Mouse (Mus musculus) heart, embryonic 12.5 days (tissue): ENCODE results near the gene Klrc2. TPM values are rescaled to one million over a fixed set of nuclear protein-coding genes. Genes with fewer than 3 reads are reported as not detected.
"Not testable (repeated sequence)": the region's sequence is repeated elsewhere in the genome, so short reads cannot be mapped to it uniquely, and the experiment has no call there.

Experiments used
- ATAC-seq: fragments of 200-750 bp; cut with Nextera tagmentation; 2 replicates; pipeline ENCODE4 v1.8.0; 2017; ENCODE audit warnings: moderate TSS enrichment, moderate library complexity; ENCODE audit not compliant: insufficient number of reproducible peaks, low FRiP score
- H3K27ac ChIP-seq: fragments of 300-500 bp; sonication (generic); 2 replicates; pipeline ENCODE4 v1.5.1; 2016; ENCODE audit warnings: mild to moderate bottlenecking, moderate library complexity; ENCODE audit not compliant: poor library complexity, severe bottlenecking
- H3K27me3 ChIP-seq: fragments of 300-500 bp; sonication (generic); replicated peaks from 2 replicates; pipeline ENCODE4 v1.6.1; 2016; ENCODE audit warnings: mild to moderate bottlenecking, moderate library complexity
- H3K36me3 ChIP-seq: fragments of 300-500 bp; sonication (generic); 2 replicates; pipeline ENCODE4 v1.6.1; 2016; ENCODE audit warnings: mild to moderate bottlenecking, moderate library complexity
- H3K4me1 ChIP-seq: fragments of 300-500 bp; sonication (generic); replicated peaks from 2 replicates; pipeline ENCODE4 v1.6.1; 2016; ENCODE audit warnings: mild to moderate bottlenecking
- H3K4me2 ChIP-seq: fragments of 300-500 bp; sonication (generic); 2 replicates; pipeline ENCODE4 v1.6.1; 2016; ENCODE audit warnings: mild to moderate bottlenecking, moderate library complexity
- H3K4me3 ChIP-seq: fragments of 300-500 bp; sonication (generic); 2 replicates; pipeline ENCODE4 v1.5.1; 2016; ENCODE audit warnings: mild to moderate bottlenecking
- H3K9ac ChIP-seq: fragments of 300-500 bp; sonication (generic); 2 replicates; pipeline ENCODE4 v1.6.1; 2016; ENCODE audit warnings: mild to moderate bottlenecking, moderate library complexity
- H3K9me3 ChIP-seq: fragments of 300-500 bp; sonication (generic); replicated peaks from 2 replicates; pipeline ENCODE4 v1.6.1; 2016; ENCODE audit warnings: mild to moderate bottlenecking, moderate library complexity
- WGBS: fragments of 180-500 bp; shearing (Covaris S2); methylation state at CpG from one replicate; pipeline ENCODE4 v1.1.7; 2016; 5-methylcytosine and 5-hydroxymethylcytosine counted together
- polyA plus RNA-seq: library from polyadenylated mRNA; unstranded; fragments of >200 nt; fragmentation: Nextera tagmentation; extraction: Ambion mirVana; gene quantifications from 2 replicates; pipeline ENCODE4 v1.2.1, GENCODE M21; 2016

Klrc2 gene
- polyA plus RNA-seq: not detected in 2 replicates

DNA sequence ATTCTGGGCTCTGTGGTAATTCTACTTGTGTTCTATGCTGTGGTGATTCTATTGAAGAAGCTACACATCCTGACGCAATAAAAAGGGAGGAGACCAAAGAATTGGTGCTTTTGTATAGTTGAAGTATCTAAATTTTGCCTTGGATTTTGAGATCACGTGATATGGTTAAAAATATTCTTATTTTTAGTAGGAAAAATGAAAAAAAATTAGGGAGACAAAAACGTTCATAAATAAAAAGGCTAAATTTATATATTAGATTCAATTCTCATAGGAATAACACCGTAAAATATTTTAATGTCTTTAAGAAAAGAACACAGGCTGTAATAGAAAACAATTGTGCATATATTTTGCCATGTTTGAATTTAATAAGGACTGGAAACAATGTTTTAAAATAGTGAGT, at the start of gene Klrc2:
TSS of gene Klrc2 (minus strand) at position 101 of the 400 bp plus-strand sequence.
- not testable (repeated sequence) for H3K4me1 ChIP-seq, ATAC-seq, H3K27ac ChIP-seq, H3K9me3 ChIP-seq, H3K4me2 ChIP-seq, H3K27me3 ChIP-seq, H3K36me3 ChIP-seq, H3K4me3 ChIP-seq, H3K9ac ChIP-seq
- WGBS: 65% methylated on average over 4 of the region's 4 CpGs

DNA sequence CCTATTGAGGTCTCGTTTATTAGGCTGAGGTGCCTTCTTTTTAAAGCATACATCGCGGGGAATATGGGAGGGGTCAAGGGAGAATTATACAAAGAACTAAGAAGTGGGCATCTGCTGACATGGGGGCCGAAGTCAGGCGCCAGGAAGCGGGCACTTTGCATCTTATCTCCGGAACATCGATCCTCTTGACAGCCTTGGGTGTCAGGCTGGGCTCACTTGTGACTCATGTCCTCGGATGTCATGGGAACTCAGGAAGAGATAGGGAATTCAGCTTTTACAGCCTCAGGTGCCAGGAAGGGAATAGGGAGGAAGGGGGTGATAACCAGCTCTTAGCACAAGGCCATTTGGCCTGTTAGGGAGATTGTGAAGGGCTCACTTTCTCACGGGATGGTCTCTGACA, 30.9 kb upstream of the Klrc2 start:
- WGBS: 50% methylated on average over 10 of the region's 10 CpGs
- H3K9ac ChIP-seq, H3K36me3 ChIP-seq, H3K27me3 ChIP-seq, H3K4me1 ChIP-seq, ATAC-seq, H3K9me3 ChIP-seq, H3K4me3 ChIP-seq, H3K27ac ChIP-seq, H3K4me2 ChIP-seq: not testable (repeated sequence)

DNA sequence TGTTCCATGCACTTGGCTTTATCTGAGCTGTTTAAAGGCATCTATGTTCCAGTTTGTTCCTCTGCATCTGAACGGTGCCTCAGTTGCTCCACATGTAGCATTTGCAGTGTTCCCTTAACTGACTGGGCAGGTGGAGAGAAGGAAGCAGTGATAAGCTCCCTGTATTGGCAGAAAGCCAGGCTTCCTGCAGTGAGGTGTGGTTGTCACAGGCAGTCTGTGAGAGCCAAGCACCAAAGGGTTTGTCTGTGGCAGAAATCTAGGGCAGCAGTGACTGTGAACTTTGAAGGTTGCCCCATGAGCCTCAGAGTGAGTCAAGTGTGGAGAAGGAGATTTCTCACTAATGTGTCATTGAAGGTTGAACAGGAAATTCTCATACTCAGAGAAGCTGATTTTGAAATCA, 19.9 kb upstream of the Klrc2 start:
- Histone ChIP-seq H3K27ac (no peak overlapping the region), H3K9ac (no peak overlapping the region), H3K4me2 (no peak overlapping the region), H3K27me3 (no peaks in the 10 kb centered on the region), H3K4me1 (no peaks in the 10 kb centered on the region), H3K9me3 (no peaks in the 10 kb centered on the region), H3K36me3 (no peaks in the 10 kb centered on the region), H3K4me3 (no peak overlapping the region)
- ATAC-seq: no peak
- 57% methylated on average over 1 of the region's 1 CpGs for WGBS

DNA sequence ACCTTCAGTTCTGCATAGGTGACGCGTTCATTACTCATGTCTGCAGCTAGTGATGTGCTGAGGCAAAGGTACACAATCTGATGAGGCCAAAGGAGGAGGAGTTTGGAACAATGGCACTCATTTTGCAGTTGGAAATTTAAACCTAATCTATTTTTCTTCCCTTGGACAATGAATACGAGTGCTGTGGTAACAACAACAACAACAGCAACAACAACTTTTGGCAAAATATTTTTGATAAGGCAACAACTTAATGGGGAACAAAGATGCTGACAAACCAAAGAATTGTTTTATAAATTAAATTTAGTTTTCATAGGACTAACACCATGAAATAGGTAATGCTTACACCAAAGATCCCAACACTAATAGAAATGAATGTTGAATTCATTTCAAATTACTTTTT, 18.4 kb upstream of the Klrc2 start, which contains the start of gene Klrc1:
TSS of gene Klrc1 (minus strand) at position 101 of the 400 bp plus-strand sequence.
- Histone ChIP-seq H3K36me3 (no peaks in the 10 kb centered on the region), H3K27ac (no peak within 1 kb of the TSS), H3K9me3 (no peaks in the 10 kb centered on the region), H3K4me2 (no peak within 1 kb of the TSS), H3K9ac (no peak within 1 kb of the TSS), H3K27me3 (no peaks in the 10 kb centered on the region), H3K4me3 (no peak within 1 kb of the TSS), H3K4me1 (no peaks in the 10 kb centered on the region)
- ATAC-seq: no peak
- WGBS: 64% methylated on average over 3 of the region's 3 CpGs

DNA sequence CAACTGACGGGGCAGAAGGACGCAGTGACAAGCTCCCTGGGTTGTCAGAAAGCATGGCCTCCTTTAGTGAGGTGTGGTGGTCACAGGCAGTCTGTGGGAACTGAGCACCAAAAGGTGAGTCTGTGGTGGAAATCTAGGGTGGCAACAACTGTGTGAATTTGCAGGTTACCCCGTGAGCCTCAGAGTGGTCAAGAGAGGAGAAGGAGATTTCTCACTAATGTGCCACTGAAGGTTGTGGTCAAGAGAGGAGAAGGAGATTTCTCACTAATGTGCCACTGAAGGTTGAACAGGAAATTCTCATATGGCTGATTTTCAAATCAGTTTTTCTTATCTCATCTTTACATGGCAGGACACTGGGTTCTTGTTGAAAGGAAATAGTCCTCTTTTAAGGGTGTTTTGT, 812 bp upstream of the Klrc2 start:
- not testable (repeated sequence) for H3K4me2 ChIP-seq, H3K9me3 ChIP-seq, H3K36me3 ChIP-seq, H3K9ac ChIP-seq, ATAC-seq, H3K27ac ChIP-seq, H3K4me3 ChIP-seq, H3K4me1 ChIP-seq, H3K27me3 ChIP-seq
- WGBS: no CpG with 5 or more reads among the region's 3 CpGs

DNA sequence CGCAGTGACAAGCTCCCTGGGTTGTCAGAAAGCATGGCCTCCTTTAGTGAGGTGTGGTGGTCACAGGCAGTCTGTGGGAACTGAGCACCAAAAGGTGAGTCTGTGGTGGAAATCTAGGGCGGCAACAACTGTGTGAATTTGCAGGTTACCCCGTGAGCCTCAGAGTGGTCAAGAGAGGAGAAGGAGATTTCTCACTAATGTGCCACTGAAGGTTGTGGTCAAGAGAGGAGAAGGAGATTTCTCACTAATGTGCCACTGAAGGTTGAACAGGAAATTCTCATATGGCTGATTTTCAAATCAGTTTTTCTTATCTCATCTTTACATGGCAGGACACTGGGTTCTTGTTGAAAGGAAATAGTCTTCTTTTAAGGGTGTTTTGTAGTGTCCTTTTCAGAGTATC, 16.4 kb downstream of the Klrc2 start:
- ATAC-seq, H3K4me3 ChIP-seq, H3K36me3 ChIP-seq, H3K4me2 ChIP-seq, H3K4me1 ChIP-seq, H3K27me3 ChIP-seq, H3K27ac ChIP-seq, H3K9ac ChIP-seq, H3K9me3 ChIP-seq: not testable (repeated sequence)
- WGBS: 17% methylated on average over 1 of the region's 3 CpGs

DNA sequence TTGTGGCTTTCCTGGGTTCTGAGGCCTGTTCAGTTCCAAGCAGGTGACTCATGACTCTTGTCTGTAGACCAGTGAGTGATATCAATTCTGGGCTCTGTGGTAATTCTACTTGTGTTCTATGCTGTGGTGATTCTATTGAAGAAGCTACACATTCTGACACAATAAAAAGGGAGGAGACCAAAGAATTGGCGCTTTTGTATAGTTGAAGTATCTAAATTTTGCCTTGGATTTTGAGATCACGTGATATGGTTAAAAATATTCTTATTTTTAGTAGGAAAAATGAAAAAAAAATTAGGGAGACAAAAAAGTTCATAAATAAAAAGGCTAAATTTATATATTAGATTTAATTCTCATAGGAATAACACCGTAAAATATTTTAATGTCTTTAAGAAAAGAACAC, 17.3 kb downstream of the Klrc2 start, which contains the start of gene Klrc3:
TSS of gene Klrc3 (minus strand) at position 101 of the 400 bp plus-strand sequence.
- ATAC-seq, H3K9ac ChIP-seq, H3K4me3 ChIP-seq, H3K4me2 ChIP-seq, H3K9me3 ChIP-seq, H3K27ac ChIP-seq, H3K36me3 ChIP-seq, H3K27me3 ChIP-seq, H3K4me1 ChIP-seq: not testable (repeated sequence)
- WGBS: 74% methylated on average over 3 of the region's 3 CpGs

DNA sequence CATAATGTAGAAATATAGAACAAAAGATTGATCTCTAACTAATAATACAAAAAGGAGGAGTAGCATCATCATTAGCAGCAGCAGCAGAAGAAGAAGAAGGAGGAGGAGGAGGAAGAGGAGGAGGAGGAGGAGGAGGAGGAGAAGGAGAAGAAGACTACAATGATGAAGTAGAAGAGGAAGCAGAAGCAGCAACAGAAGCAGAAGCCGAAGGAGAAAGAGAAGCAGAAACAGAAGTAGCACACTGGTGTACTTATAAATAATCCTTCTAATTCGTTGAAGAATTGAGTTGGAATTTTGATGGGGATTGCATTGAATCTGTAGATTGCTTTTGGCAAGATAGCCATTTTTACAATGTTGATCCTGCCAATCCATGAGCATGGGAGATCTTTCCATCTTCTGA, 29.4 kb downstream of the Klrc2 start:
- ATAC-seq: not testable (repeated sequence)

DNA sequence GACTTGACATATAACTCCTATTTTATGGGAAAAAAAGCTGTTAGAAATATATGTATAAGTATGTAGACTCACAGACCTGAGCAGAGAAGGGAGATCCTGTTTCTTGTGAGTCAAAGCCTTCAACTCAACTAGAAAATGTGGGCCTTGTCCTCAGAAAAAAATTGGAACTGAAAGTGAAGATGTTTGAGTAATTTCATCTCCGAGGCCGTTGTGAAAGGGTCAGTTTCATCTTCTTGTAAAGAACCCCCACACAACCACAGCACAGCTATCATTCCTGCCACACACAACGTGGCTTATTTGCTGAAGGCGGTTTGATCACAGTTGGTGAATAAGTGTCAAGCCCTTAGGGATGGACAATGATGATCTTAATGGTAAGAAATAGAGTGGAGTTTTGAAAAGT, 36.8 kb downstream of the Klrc2 start, which contains the start of gene Klrk1:
TSS of gene Klrk1 (minus strand) at position 130 of the 400 bp plus-strand sequence.
- Histone ChIP-seq H3K36me3 (no peaks in the 10 kb centered on the region), H3K4me3 (no peak within 1 kb of the TSS), H3K4me2 (no peak within 1 kb of the TSS), H3K27me3 (no peaks in the 10 kb centered on the region), H3K4me1 (no peaks in the 10 kb centered on the region), H3K27ac (no peak within 1 kb of the TSS), H3K9ac (no peak within 1 kb of the TSS), H3K9me3 (no peaks in the 10 kb centered on the region)
- 73% methylated on average over 4 of the region's 4 CpGs for WGBS
- ATAC-seq: no peak

More for the DNA sequence above, 29.4 kb downstream of the Klrc2 start:
- not testable (repeated sequence) for H3K9ac ChIP-seq, H3K27me3 ChIP-seq, H3K36me3 ChIP-seq, H3K4me2 ChIP-seq, H3K4me1 ChIP-seq, H3K9me3 ChIP-seq, H3K4me3 ChIP-seq, H3K27ac ChIP-seq
- WGBS: 70% methylated on average over 2 of the region's 2 CpGs

DNA sequence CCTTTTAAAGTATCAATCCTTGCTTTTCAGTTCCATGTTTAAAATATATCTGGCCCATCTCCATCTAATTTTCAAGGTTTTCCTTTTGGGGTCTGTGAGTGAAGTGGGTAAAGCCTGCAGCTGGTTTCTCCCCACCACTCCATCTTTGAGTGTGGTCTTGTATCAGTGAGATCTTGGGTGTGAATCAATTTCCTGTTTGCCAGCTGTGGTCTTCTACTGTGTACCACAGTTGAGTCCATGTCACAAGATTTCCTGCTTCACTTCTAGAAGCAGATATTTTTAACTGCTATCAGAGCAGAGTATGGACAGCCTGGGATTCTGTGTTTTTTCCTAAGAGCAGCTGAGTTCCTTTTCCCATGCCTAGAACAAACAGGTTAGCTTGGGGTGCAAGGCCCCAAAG, 52.1 kb downstream of the Klrc2 start:
- Histone ChIP-seq H3K27ac (no peak overlapping the region), H3K9me3 (no peaks in the 10 kb centered on the region), H3K9ac (no peak overlapping the region), H3K4me3 (no peak overlapping the region), H3K36me3 (no peaks in the 10 kb centered on the region), H3K4me1 (no peaks in the 10 kb centered on the region), H3K4me2 (no peak overlapping the region), H3K27me3 (no peaks in the 10 kb centered on the region)
- ATAC-seq: no peak
